Mouse (Mus musculus): ENCODE results near the gene Kantr.
"Not testable (repeated sequence)": the region's sequence is repeated elsewhere in the genome, so short reads cannot be mapped to it uniquely, and the experiment has no call there.

Kantr gene

GRCm38 (mm10) chrX:152326996-152327688, at the start of gene Kantr:
Gene Kantr, minus strand, starts transcription at chrX:152327495.
- DNase-seq (ENCODE audit: low read depth, low spot score), result peak; percentile 87

GRCm38 (mm10) chrX:152368397-152369273, 41.3 kb upstream of the Kantr start, which contains the start of gene Gpr173:
Gene Gpr173, minus strand, starts transcription at chrX:152368704.
- DNase-seq (ENCODE audit: low read depth, low spot score), result no peak

- DNase-seq (ENCODE audit: low read depth, low spot score), result no peak
These were observed 40.7 kb upstream of the Kantr start for GRCm38 (mm10) chrX:152368054-152368396.

- DNase-seq (ENCODE audit: low read depth, low spot score), result no peak
These were observed 39.1 kb upstream of the Kantr start for GRCm38 (mm10) chrX:152366418-152366817.

GRCm38 (mm10) chrX:152352553-152353153, 25.4 kb upstream of the Kantr start:
- DNase-seq (ENCODE audit: low read depth, low spot score), result peak; percentile 74

- DNase-seq (ENCODE audit: low read depth, low spot score), result no peak
These were observed 19.7 kb upstream of the Kantr start for GRCm38 (mm10) chrX:152347041-152347440.

- no peak for DNase-seq (ENCODE audit: low read depth, low spot score)
These were observed 19.3 kb upstream of the Kantr start for GRCm38 (mm10) chrX:152346587-152346986.

GRCm38 (mm10) chrX:152342903-152343302, 15.6 kb upstream of the Kantr start:
- DNase-seq (ENCODE audit: low read depth, low spot score), result no peak

- peak; percentile 93 for DNase-seq (ENCODE audit: low read depth, low spot score)
These were observed 15.1 kb upstream of the Kantr start, which contains the start of gene Tspyl2 for GRCm38 (mm10) chrX:152342358-152342901. Gene Tspyl2, minus strand, starts transcription at chrX:152342425.

GRCm38 (mm10) chrX:152341496-152341895, 14.2 kb upstream of the Kantr start:
- DNase-seq (ENCODE audit: low read depth, low spot score), result no peak

GRCm38 (mm10) chrX:152336546-152337332, 9.4 kb upstream of the Kantr start:
- peak; percentile 86 for DNase-seq (ENCODE audit: low read depth, low spot score)

- not testable (repeated sequence) for DNase-seq (ENCODE audit: low read depth, low spot score)
These were observed 8.8 kb upstream of the Kantr start for GRCm38 (mm10) chrX:152336123-152336522.

GRCm38 (mm10) chrX:152329400-152329799, 2.1 kb upstream of the Kantr start:
- DNase-seq (ENCODE audit: low read depth, low spot score), result not testable (repeated sequence)

- DNase-seq (ENCODE audit: low read depth, low spot score), result no peak
These were observed 376 bp upstream of the Kantr start for GRCm38 (mm10) chrX:152327689-152328052.

- peak; percentile 26 for DNase-seq (ENCODE audit: low read depth, low spot score)
These were observed 3.7 kb downstream of the Kantr start for GRCm38 (mm10) chrX:152323584-152323983.

GRCm38 (mm10) chrX:152322776-152323175, 4.5 kb downstream of the Kantr start:
- peak; percentile 42 for DNase-seq (ENCODE audit: low read depth, low spot score)

- DNase-seq (ENCODE audit: low read depth, low spot score), result no peak
These were observed 6.8 kb downstream of the Kantr start for GRCm38 (mm10) chrX:152320535-152320934.

GRCm38 (mm10) chrX:152307942-152308341, 19.4 kb downstream of the Kantr start:
- DNase-seq (ENCODE audit: low read depth, low spot score), result peak; percentile 12

GRCm38 (mm10) chrX:152307371-152307770, 19.9 kb downstream of the Kantr start:
- no peak for DNase-seq (ENCODE audit: low read depth, low spot score)

- no peak for DNase-seq (ENCODE audit: low read depth, low spot score)
These were observed 21.1 kb downstream of the Kantr start for GRCm38 (mm10) chrX:152306224-152306623.

- not testable (repeated sequence) for DNase-seq (ENCODE audit: low read depth, low spot score)
These were observed 40.3 kb downstream of the Kantr start for GRCm38 (mm10) chrX:152287026-152287425.

All from A20 (cell line).